Mouse (Mus musculus) cerebellum, adult 2 months (tissue): ENCODE data around the gene Mapk1.

Source experiments
- CTCF ChIP-seq: fragments of 200-500 bp; IDR thresholded peaks from 2 replicates; pipeline ENCODE4 v1.5.1; 2011; ENCODE audit warnings: low read depth, mild to moderate bottlenecking, control low read depth, low read length, moderate library complexity, borderline replicate concordance; ENCODE audit not compliant: insufficient read depth
- POLR2A ChIP-seq: fragments of 200-500 bp; IDR thresholded peaks from 2 replicates; pipeline ENCODE4 v1.6.1; 2011; ENCODE audit warnings: low read length, control low read depth, borderline replicate concordance; ENCODE audit not compliant: insufficient read depth

GRCm38 (mm10) chr16:17015853-17016230 lies 32.7 kb downstream of the Mapk1 start:
- no peak for TF ChIP-seq CTCF
- no peak for TF ChIP-seq POLR2A
